Mouse (Mus musculus) midbrain, postnatal 0 days (tissue): Measurements from ENCODE around the gene Zmynd10. TPM values are rescaled to one million over a fixed set of nuclear protein-coding genes. Genes with fewer than 3 reads are reported as not detected.

ENCODE experiments used
- ATAC-seq: fragments of 200-750 bp; cut with Nextera tagmentation; 2 replicates; pipeline ENCODE4 v1.8.0; 2017; ENCODE audit warnings: moderate number of reproducible peaks, mild to moderate bottlenecking, moderate TSS enrichment, moderate library complexity; ENCODE audit not compliant: low FRiP score
- DNase-seq: peaks from one replicate; pipeline ENCODE4 v3.0.0-alpha.2; 2015; ENCODE audit warnings: low spot score
- H3K27ac ChIP-seq: fragments of 300-500 bp; sonication (generic); 2 replicates; pipeline ENCODE4 v1.5.1; 2014; ENCODE audit warnings: low read depth, mild to moderate bottlenecking, low read length, mixed read lengths
- H3K27me3 ChIP-seq: fragments of 300-500 bp; sonication (generic); 2 replicates; pipeline ENCODE4 v1.6.1; 2014; ENCODE audit warnings: low read length, control low read depth, mixed read lengths; ENCODE audit not compliant: insufficient read depth
- H3K36me3 ChIP-seq: fragments of 300-500 bp; sonication (generic); 2 replicates; pipeline ENCODE4 v1.6.1; 2014; ENCODE audit warnings: low read length, control low read depth, mixed read lengths; ENCODE audit not compliant: insufficient read depth
- H3K4me1 ChIP-seq: fragments of 300-500 bp; sonication (generic); 2 replicates; pipeline ENCODE4 v1.6.1; 2014; ENCODE audit warnings: mild to moderate bottlenecking, control low read depth, antibody characterized with exemption, low read length, mixed read lengths; ENCODE audit not compliant: insufficient read depth
- H3K4me2 ChIP-seq: fragments of 300-500 bp; sonication (generic); 2 replicates; pipeline ENCODE4 v1.6.1; 2014; ENCODE audit warnings: low read depth, mild to moderate bottlenecking, low read length, mixed read lengths; ENCODE audit not compliant: poor library complexity, severe bottlenecking
- H3K4me3 ChIP-seq: fragments of 300-500 bp; sonication (generic); 2 replicates; pipeline ENCODE4 v1.5.1; 2014; ENCODE audit warnings: low read depth, mild to moderate bottlenecking, low read length, moderate library complexity
- H3K9ac ChIP-seq: fragments of 300-500 bp; sonication (generic); replicated peaks from 2 replicates; pipeline ENCODE4 v1.6.1; 2014; ENCODE audit warnings: mild to moderate bottlenecking, low read length, moderate library complexity, mixed read lengths; ENCODE audit not compliant: poor library complexity, severe bottlenecking
- H3K9me3 ChIP-seq: fragments of 300-500 bp; sonication (generic); 2 replicates; pipeline ENCODE4 v1.6.1; 2016; ENCODE audit warnings: low read length, control low read depth
- CTCF ChIP-seq: IDR thresholded peaks from 2 replicates; pipeline ENCODE4 v1.5.1; 2016; ENCODE audit warnings: antibody characterized with exemption, mild to moderate bottlenecking
- WGBS: fragments of 180-500 bp; shearing (Covaris S2); extraction: QIAGEN DNeasy Blood & Tissue Kit; methylation state at CpG from one replicate; pipeline ENCODE4 v1.1.7; 2014; 5-methylcytosine and 5-hydroxymethylcytosine counted together
- polyA plus RNA-seq: library from polyadenylated mRNA; unstranded; fragments of >200 nt; fragmentation: Nextera tagmentation; extraction: Ambion mirVana; gene quantifications from 2 replicates; pipeline ENCODE4 v1.2.1, GENCODE M21; 2015
- total RNA-seq: library from RNA; depleted of rRNA; stranded (reverse); fragments of >200 nt; gene quantifications from 2 replicates; pipeline ENCODE4 v1.2.3, GENCODE M21; 2014

Zmynd10 gene
- total and polyA plus RNA-seq, 2 experiments from 2014 or later: 3.3 to 4.9 TPM

DNA sequence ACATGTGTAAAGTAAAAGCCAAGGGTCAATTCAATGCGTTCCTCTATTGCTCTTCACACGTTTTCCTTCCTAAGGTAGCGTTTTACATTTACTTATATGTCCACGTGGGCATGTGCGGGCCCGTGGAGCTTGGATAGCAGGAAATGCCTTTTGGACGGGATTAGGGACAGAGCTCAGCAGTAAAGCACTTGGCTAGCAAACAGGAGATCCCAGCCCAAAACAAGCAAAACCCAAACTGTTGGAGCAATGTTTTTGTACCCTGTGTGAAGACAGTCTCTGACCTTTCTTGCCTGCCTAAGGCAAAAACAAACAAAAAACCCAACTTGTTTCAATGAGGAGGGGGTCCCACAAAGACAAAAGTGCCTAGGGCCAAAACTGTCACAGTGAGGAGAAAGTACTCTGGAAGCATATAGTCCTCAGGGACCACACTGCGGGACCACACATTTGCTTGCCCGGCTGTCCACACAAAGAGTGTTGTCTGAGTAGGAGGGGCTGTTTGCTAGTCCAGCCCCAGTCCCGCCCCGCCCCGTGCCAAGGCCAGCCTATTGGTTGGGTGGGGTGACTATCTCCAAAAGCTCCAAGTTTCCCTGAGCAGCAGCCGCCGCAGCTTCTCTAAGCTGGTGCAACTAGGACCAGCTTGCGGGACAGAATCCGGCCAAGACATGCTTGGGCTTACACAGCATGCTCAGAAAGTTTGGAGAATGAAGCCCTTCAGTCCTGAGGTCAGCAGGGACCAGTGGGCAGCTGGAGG is 29.4 kb downstream of the Zmynd10 start, which contains the start of gene Hyal1:
Hyal1 (plus strand) TSS at position 571 of the 751 bp plus-strand sequence.
- ATAC-seq (peak; percentile 64), DNase-seq (peak; percentile 79)
- TF ChIP-seq CTCF: no peak
- H3K9me3 ChIP-seq: no peaks in the 10 kb centered on the region
- no peak within 1 kb of the TSS for H3K9ac ChIP-seq
- H3K4me3 ChIP-seq: no peak within 1 kb of the TSS; the same call in 1 of the 2 replicates
- H3K27ac ChIP-seq: peak within 1 kb of the TSS; percentile 13
- H3K36me3 ChIP-seq: peaks cover 7% of the 10 kb centered on the region
- peak within 1 kb of the TSS; percentile 29 for H3K4me2 ChIP-seq
- 0 out of 2 replicates have a peak, but pooled peaks cover 7% of the 10 kb centered on the region for H3K4me1 ChIP-seq
- no peaks in the 10 kb centered on the region for H3K27me3 ChIP-seq
- WGBS: 24% methylated on average over 16 of the region's 16 CpGs

DNA sequence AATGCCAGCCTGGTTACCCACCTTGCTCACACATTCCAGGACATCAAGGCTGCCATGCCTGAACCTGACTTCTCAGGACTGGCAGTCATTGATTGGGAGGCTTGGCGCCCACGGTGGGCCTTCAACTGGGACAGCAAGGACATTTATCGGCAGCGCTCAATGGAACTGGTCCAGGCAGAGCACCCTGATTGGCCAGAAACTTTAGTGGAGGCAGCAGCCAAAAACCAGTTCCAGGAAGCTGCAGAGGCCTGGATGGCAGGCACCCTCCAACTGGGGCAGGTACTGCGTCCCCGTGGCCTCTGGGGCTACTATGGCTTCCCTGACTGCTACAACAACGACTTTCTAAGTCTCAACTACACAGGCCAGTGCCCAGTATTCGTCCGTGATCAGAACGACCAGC is 30.8 kb downstream of the Zmynd10 start:
- Histone ChIP-seq H3K36me3 (no peaks in the 10 kb centered on the region), H3K27ac (no peak overlapping the region), H3K9ac (no peak overlapping the region), H3K4me1 (0 out of 2 replicates have a peak, but pooled peaks cover 11% of the 10 kb centered on the region), H3K9me3 (no peaks in the 10 kb centered on the region), H3K4me2 (no peak overlapping the region), H3K4me3 (no peak overlapping the region), H3K27me3 (no peaks in the 10 kb centered on the region)
- TF ChIP-seq CTCF: no peak
- ATAC-seq (no peak), DNase-seq (no peak)
- WGBS: 92% methylated on average over 10 of the region's 10 CpGs

DNA sequence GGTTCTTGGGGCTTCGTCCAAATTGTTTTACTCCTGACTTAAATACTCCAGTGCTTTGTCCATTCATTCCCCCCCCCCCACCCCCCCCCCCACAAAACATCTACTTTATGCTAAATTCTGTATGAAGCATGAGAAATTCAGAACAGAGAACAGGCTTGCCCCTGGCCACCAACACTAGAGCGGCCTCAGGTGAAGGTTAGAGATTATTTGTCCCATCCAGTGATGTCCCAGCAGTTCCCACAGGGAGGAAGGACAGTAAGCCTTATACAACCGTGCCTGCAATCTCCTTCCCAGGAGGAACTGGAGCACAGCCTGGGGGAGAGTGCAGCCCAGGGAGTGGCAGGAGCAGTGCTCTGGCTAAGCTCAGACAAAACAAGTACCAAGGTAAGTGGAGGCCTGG is 31.5 kb downstream of the Zmynd10 start, which contains the start of gene Naa80:
Naa80 (plus strand) TSS at position 301 of the 400 bp plus-strand sequence.
- Histone ChIP-seq H3K36me3 (peaks cover 6% of the 10 kb centered on the region), H3K4me3 (no peak within 1 kb of the TSS), H3K4me2 (no peak within 1 kb of the TSS), H3K4me1 (0 out of 2 replicates have a peak, but pooled peaks cover 11% of the 10 kb centered on the region), H3K9me3 (no peaks in the 10 kb centered on the region), H3K27me3 (no peaks in the 10 kb centered on the region), H3K27ac (no peak within 1 kb of the TSS), H3K9ac (no peak within 1 kb of the TSS)
- WGBS: 75% methylated on average over 3 of the region's 3 CpGs
- no peak for TF ChIP-seq CTCF
- DNase-seq (no peak), ATAC-seq (no peak)

DNA sequence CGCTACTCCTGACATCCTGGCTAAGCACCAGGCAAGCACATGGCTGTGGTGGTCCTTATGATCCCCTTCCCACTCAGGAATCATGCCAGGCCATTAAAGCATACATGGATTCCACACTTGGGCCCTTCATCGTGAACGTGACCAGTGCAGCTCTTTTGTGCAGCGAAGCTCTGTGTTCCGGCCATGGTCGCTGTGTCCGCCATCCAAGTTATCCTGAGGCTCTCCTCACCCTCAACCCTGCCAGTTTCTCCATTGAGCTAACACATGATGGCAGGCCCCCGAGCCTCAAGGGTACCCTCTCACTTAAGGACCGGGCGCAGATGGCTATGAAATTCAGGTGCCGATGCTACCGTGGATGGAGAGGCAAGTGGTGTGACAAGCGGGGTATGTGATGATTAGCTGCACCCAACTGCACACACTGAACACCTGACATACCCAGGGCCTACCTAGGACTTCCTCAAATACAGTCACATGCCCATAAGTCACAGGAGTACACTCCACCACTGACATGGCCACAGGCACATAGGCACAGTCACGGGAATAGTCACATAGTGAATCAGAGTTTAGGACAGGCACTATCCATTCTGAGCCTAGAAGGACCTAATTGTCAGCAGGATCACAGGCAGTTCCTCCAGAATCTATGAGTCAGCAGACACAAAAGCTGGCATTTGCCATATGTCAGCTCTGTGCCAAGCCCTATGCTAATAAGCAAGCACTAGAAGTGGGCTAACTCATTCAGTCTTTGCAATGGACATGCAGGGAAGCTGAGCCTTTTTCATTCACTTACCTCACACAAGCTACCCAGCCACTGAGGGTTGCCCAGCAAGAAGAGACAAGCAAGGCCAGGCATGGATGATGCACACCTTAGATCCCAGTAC is 32.2 kb downstream of the Zmynd10 start:
- H3K9me3 ChIP-seq: no peaks in the 10 kb centered on the region
- DNase-seq (no peak), ATAC-seq (no peak)
- H3K27ac ChIP-seq: no peak overlapping the region
- no peak overlapping the region for H3K9ac ChIP-seq
- H3K27me3 ChIP-seq: no peaks in the 10 kb centered on the region
- 0 out of 2 replicates have a peak, but pooled peaks cover 11% of the 10 kb centered on the region for H3K4me1 ChIP-seq
- peaks cover 6% of the 10 kb centered on the region for H3K36me3 ChIP-seq
- H3K4me2 ChIP-seq: no peak overlapping the region
- no peak for TF ChIP-seq CTCF
- no peak overlapping the region for H3K4me3 ChIP-seq
- WGBS: 96% methylated on average over 14 of the region's 14 CpGs

DNA sequence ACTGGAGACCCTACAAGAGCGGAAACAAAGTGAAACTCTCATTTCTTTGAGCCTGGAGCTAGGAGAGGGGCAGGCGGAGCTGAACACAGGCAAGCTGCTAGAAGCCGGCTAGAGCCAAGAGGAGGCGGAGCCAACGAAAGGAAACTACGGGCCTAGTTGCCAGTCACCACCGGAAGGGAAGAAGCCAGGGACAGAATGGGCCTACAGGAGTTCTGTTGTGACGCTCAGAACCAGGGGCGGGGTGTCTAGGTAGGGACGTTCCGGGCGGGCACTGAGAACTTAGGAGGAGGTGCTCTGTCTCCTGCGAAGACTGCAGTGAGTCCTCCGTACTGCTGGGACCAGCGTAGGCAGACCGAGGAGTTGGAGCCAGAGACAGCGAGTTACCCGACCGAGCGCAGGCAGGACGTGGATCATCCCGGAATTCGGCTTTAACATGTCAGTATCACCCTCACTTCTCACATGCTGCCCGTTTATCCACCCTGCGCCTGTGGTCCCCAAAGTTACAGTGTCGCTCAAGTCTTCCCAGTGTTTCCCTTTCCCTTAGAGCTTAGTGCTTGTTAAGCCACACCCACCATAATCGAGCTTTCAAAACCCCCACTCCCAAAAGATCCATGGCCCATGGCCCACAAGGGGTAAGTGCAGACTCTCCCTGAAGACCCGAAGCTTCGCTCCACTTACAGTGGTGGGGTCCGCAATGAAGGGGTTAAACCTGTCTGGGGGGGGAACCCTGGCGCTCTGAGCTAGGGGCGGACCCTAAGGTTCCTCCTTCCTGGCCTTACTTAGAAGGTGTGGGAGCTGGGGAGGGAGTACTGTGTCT is 33.6 kb downstream of the Zmynd10 start, which contains the start of gene Hyal3:
Hyal3 (plus strand) TSS at position 318 of the 817 bp plus-strand sequence.
- Histone ChIP-seq H3K4me1 (0 out of 2 replicates have a peak, but pooled peaks cover 11% of the 10 kb centered on the region), H3K4me2 (peak within 1 kb of the TSS; percentile 88), H3K4me3 (peak within 1 kb of the TSS; percentile 60), H3K9ac (peak within 1 kb of the TSS; percentile 79), H3K27ac (peak within 1 kb of the TSS; percentile 81), H3K27me3 (no peaks in the 10 kb centered on the region), H3K9me3 (no peaks in the 10 kb centered on the region), H3K36me3 (peaks cover 6% of the 10 kb centered on the region)
- ATAC-seq (peak; percentile 78), DNase-seq (peak; percentile 94)
- TF ChIP-seq CTCF: no peak
- WGBS: 1% methylated on average over 32 of the region's 32 CpGs
